Mouse (Mus musculus): Measurements from ENCODE around the gene Pphln1. TPM values are rescaled to one million over a fixed set of nuclear protein-coding genes. Genes with fewer than 3 reads are reported as not detected.

The Pphln1 gene
- polyA plus RNA-seq, 1 experiment = 28.2 TPM

- H3K36me3 ChIP-seq (ENCODE audit: control insufficient read depth, insufficient read depth) = peaks cover 26% of the 10 kb centered on the region
- no peaks in the 10 kb centered on the region for H3K79me2 ChIP-seq (ENCODE audit: control insufficient read depth, insufficient read depth)
- H3K4me3 ChIP-seq (ENCODE audit: insufficient read depth, poor library complexity, severe bottlenecking) = no peak overlapping the region
- TF ChIP-seq MAX (IDR thresholded peaks at IDR 0.05) = no peak
- H3K79me3 ChIP-seq (ENCODE audit: low read depth) = no peaks in the 10 kb centered on the region
- no peaks in the 10 kb centered on the region for H3K27me3 ChIP-seq (ENCODE audit: control insufficient read depth, insufficient read depth, insufficient read length)
- no peak overlapping the region for H3ac ChIP-seq (ENCODE audit: control insufficient read depth, insufficient read length, low read depth)
Observed at GRCm38 (mm10) chr15:93486066-93486465, 87.9 kb downstream of the Pphln1 start.

GRCm38 (mm10) chr15:93489597-93489996 is 91.4 kb downstream of the Pphln1 start:
- TF ChIP-seq MYOG (IDR thresholded peaks at IDR 0.05; ENCODE audit: control insufficient read depth, extremely low read depth, insufficient read length) (no peak), MYOD1 (IDR thresholded peaks at IDR 0.05; ENCODE audit: control insufficient read depth, insufficient read length, low read depth) (no peak), USF1 (IDR thresholded peaks at IDR 0.05; ENCODE audit: low read depth) (no peak), MAX (IDR thresholded peaks at IDR 0.05) (no peak), CTCF (IDR thresholded peaks at IDR 0.05; ENCODE audit: control insufficient read depth, insufficient read depth, insufficient read length) (no peak), CEBPB (IDR thresholded peaks at IDR 0.05; ENCODE audit: low read depth) (no peak), FOSL1 (IDR thresholded peaks at IDR 0.05; ENCODE audit: insufficient read depth, low read length, poor library complexity, severe bottlenecking) (no peak)
- Histone ChIP-seq H3K79me3 (ENCODE audit: low read depth) (no peaks in the 10 kb centered on the region), H3K79me2 (ENCODE audit: control insufficient read depth, insufficient read depth) (no peaks in the 10 kb centered on the region), H3K36me3 (ENCODE audit: control insufficient read depth, insufficient read depth) (peaks cover 26% of the 10 kb centered on the region), H3K27me3 (ENCODE audit: control insufficient read depth, insufficient read depth, insufficient read length) (no peaks in the 10 kb centered on the region), H3K4me3 (ENCODE audit: insufficient read depth, poor library complexity, severe bottlenecking) (no peak overlapping the region), H3ac (ENCODE audit: control insufficient read depth, insufficient read length, low read depth) (no peak overlapping the region)

GRCm38 (mm10) chr15:93494700-93495099 is 96.5 kb downstream of the Pphln1 start:
- Histone ChIP-seq H3K36me3 (ENCODE audit: control insufficient read depth, insufficient read depth) (peaks cover 34% of the 10 kb centered on the region), H3K79me3 (ENCODE audit: low read depth) (no peaks in the 10 kb centered on the region), H3K4me3 (ENCODE audit: insufficient read depth, poor library complexity, severe bottlenecking) (no peak overlapping the region), H3K79me2 (ENCODE audit: control insufficient read depth, insufficient read depth) (no peaks in the 10 kb centered on the region), H3K27me3 (ENCODE audit: control insufficient read depth, insufficient read depth, insufficient read length) (no peaks in the 10 kb centered on the region), H3ac (ENCODE audit: control insufficient read depth, insufficient read length, low read depth) (no peak overlapping the region)
- TF ChIP-seq USF1 (IDR thresholded peaks at IDR 0.05; ENCODE audit: low read depth) (no peak), MYOD1 (IDR thresholded peaks at IDR 0.05; ENCODE audit: control insufficient read depth, insufficient read length, low read depth) (no peak), CTCF (IDR thresholded peaks at IDR 0.05; ENCODE audit: control insufficient read depth, insufficient read depth, insufficient read length) (no peak), FOSL1 (IDR thresholded peaks at IDR 0.05; ENCODE audit: insufficient read depth, low read length, poor library complexity, severe bottlenecking) (no peak), MAX (IDR thresholded peaks at IDR 0.05) (no peak), MYOG (IDR thresholded peaks at IDR 0.05; ENCODE audit: control insufficient read depth, extremely low read depth, insufficient read length) (no peak), CEBPB (IDR thresholded peaks at IDR 0.05; ENCODE audit: low read depth) (no peak)

- Histone ChIP-seq H3K36me3 (ENCODE audit: control insufficient read depth, insufficient read depth) (peaks cover 35% of the 10 kb centered on the region), H3K27me3 (ENCODE audit: control insufficient read depth, insufficient read depth, insufficient read length) (no peaks in the 10 kb centered on the region)
Observed at GRCm38 (mm10) chr15:93499866-93500265, 101.7 kb downstream of the Pphln1 start.

GRCm38 (mm10) chr15:93502703-93503102 is 104.6 kb downstream of the Pphln1 start:
- no peaks in the 10 kb centered on the region for H3K27me3 ChIP-seq (ENCODE audit: control insufficient read depth, insufficient read depth, insufficient read length)
- no peak for TF ChIP-seq MAX (IDR thresholded peaks at IDR 0.05)
- TF ChIP-seq CTCF (IDR thresholded peaks at IDR 0.05; ENCODE audit: control insufficient read depth, insufficient read depth, insufficient read length) = no peak
- TF ChIP-seq MYOG (IDR thresholded peaks at IDR 0.05; ENCODE audit: control insufficient read depth, extremely low read depth, insufficient read length) = no peak
- no peak for TF ChIP-seq FOSL1 (IDR thresholded peaks at IDR 0.05; ENCODE audit: insufficient read depth, low read length, poor library complexity, severe bottlenecking)
- no peak for TF ChIP-seq USF1 (IDR thresholded peaks at IDR 0.05; ENCODE audit: low read depth)
- no peak for TF ChIP-seq MYOD1 (IDR thresholded peaks at IDR 0.05; ENCODE audit: control insufficient read depth, insufficient read length, low read depth)
- no peak for TF ChIP-seq CEBPB (IDR thresholded peaks at IDR 0.05; ENCODE audit: low read depth)
- H3K79me3 ChIP-seq (ENCODE audit: low read depth) = no peaks in the 10 kb centered on the region
- no peak overlapping the region for H3K4me3 ChIP-seq (ENCODE audit: insufficient read depth, poor library complexity, severe bottlenecking)
- no peak overlapping the region for H3ac ChIP-seq (ENCODE audit: control insufficient read depth, insufficient read length, low read depth)
- H3K36me3 ChIP-seq (ENCODE audit: control insufficient read depth, insufficient read depth) = peaks cover 33% of the 10 kb centered on the region
- H3K79me2 ChIP-seq (ENCODE audit: control insufficient read depth, insufficient read depth) = no peaks in the 10 kb centered on the region

More at GRCm38 (mm10) chr15:93499866-93500265, 101.7 kb downstream of the Pphln1 start:
- no peaks in the 10 kb centered on the region for H3K79me3 ChIP-seq (ENCODE audit: low read depth)
- TF ChIP-seq CEBPB (IDR thresholded peaks at IDR 0.05; ENCODE audit: low read depth) = no peak
- no peak for TF ChIP-seq MYOG (IDR thresholded peaks at IDR 0.05; ENCODE audit: control insufficient read depth, extremely low read depth, insufficient read length)
- no peak for TF ChIP-seq MYOD1 (IDR thresholded peaks at IDR 0.05; ENCODE audit: control insufficient read depth, insufficient read length, low read depth)
- TF ChIP-seq FOSL1 (IDR thresholded peaks at IDR 0.05; ENCODE audit: insufficient read depth, low read length, poor library complexity, severe bottlenecking) = no peak
- no peak for TF ChIP-seq CTCF (IDR thresholded peaks at IDR 0.05; ENCODE audit: control insufficient read depth, insufficient read depth, insufficient read length)
- TF ChIP-seq MAX (IDR thresholded peaks at IDR 0.05) = no peak
- no peak for TF ChIP-seq USF1 (IDR thresholded peaks at IDR 0.05; ENCODE audit: low read depth)
- H3K4me3 ChIP-seq (ENCODE audit: insufficient read depth, poor library complexity, severe bottlenecking) = no peak overlapping the region
- H3ac ChIP-seq (ENCODE audit: control insufficient read depth, insufficient read length, low read depth) = no peak overlapping the region
- no peaks in the 10 kb centered on the region for H3K79me2 ChIP-seq (ENCODE audit: control insufficient read depth, insufficient read depth)

GRCm38 (mm10) chr15:93503201-93503745 is 105.1 kb downstream of the Pphln1 start:
- Histone ChIP-seq H3ac (ENCODE audit: control insufficient read depth, insufficient read length, low read depth) (no peak overlapping the region), H3K4me3 (ENCODE audit: insufficient read depth, poor library complexity, severe bottlenecking) (no peak overlapping the region), H3K36me3 (ENCODE audit: control insufficient read depth, insufficient read depth) (peaks cover 33% of the 10 kb centered on the region)

More at GRCm38 (mm10) chr15:93503201-93503745, 105.1 kb downstream of the Pphln1 start:
- no peaks in the 10 kb centered on the region for H3K79me3 ChIP-seq (ENCODE audit: low read depth)
- no peaks in the 10 kb centered on the region for H3K27me3 ChIP-seq (ENCODE audit: control insufficient read depth, insufficient read depth, insufficient read length)
- no peaks in the 10 kb centered on the region for H3K79me2 ChIP-seq (ENCODE audit: control insufficient read depth, insufficient read depth)
- TF ChIP-seq CTCF (IDR thresholded peaks at IDR 0.05; ENCODE audit: control insufficient read depth, insufficient read depth, insufficient read length) = no peak
- no peak for TF ChIP-seq FOSL1 (IDR thresholded peaks at IDR 0.05; ENCODE audit: insufficient read depth, low read length, poor library complexity, severe bottlenecking)
- no peak for TF ChIP-seq MYOD1 (IDR thresholded peaks at IDR 0.05; ENCODE audit: control insufficient read depth, insufficient read length, low read depth)
- no peak for TF ChIP-seq CEBPB (IDR thresholded peaks at IDR 0.05; ENCODE audit: low read depth)
- no peak for TF ChIP-seq USF1 (IDR thresholded peaks at IDR 0.05; ENCODE audit: low read depth)
- TF ChIP-seq MYOG (IDR thresholded peaks at IDR 0.05; ENCODE audit: control insufficient read depth, extremely low read depth, insufficient read length) = no peak
- TF ChIP-seq MAX (IDR thresholded peaks at IDR 0.05) = no peak

All from C2C12 (cell line).